Mouse (Mus musculus) kidney, embryonic 14.5 days (tissue): ENCODE measurements around the gene Mindy4. TPM values are rescaled to one million over a fixed set of nuclear protein-coding genes. Genes with fewer than 3 reads are reported as not detected.

Experiments
- ATAC-seq: fragments of 200-750 bp; cut with Nextera tagmentation; 2 replicates; pipeline ENCODE4 v1.8.0; 2017; ENCODE audit warnings: moderate number of reproducible peaks, mild to moderate bottlenecking, moderate TSS enrichment, moderate library complexity; ENCODE audit not compliant: low FRiP score, low TSS enrichment
- H3K27ac ChIP-seq: fragments of 300-500 bp; sonication (generic); 2 replicates; pipeline ENCODE4 v1.5.1; 2014; ENCODE audit warnings: low read depth, mild to moderate bottlenecking, low read length, moderate library complexity, mixed read lengths
- H3K27me3 ChIP-seq: fragments of 300-500 bp; sonication (generic); 2 replicates; pipeline ENCODE4 v1.6.1; 2014; ENCODE audit warnings: mild to moderate bottlenecking, low read length; ENCODE audit not compliant: control insufficient read depth, insufficient read depth
- H3K36me3 ChIP-seq: fragments of 300-500 bp; sonication (generic); 2 replicates; pipeline ENCODE4 v1.6.1; 2014; ENCODE audit warnings: low read length, mixed read lengths; ENCODE audit not compliant: control insufficient read depth, insufficient read depth
- H3K4me1 ChIP-seq: fragments of 300-500 bp; sonication (generic); 2 replicates; pipeline ENCODE4 v1.6.1; 2014; ENCODE audit warnings: low read length, mixed read lengths; ENCODE audit not compliant: control insufficient read depth, insufficient read depth
- H3K4me2 ChIP-seq: fragments of 300-500 bp; sonication (generic); replicated peaks from 2 replicates; pipeline ENCODE4 v1.6.1; 2014; ENCODE audit warnings: low read depth, mild to moderate bottlenecking, low read length
- H3K4me3 ChIP-seq: fragments of 300-500 bp; sonication (generic); 2 replicates; pipeline ENCODE4 v1.5.1; 2014; ENCODE audit warnings: mild to moderate bottlenecking, low read length
- H3K9ac ChIP-seq: fragments of 300-500 bp; sonication (generic); 2 replicates; pipeline ENCODE4 v1.6.1; 2014; ENCODE audit warnings: low read depth, mild to moderate bottlenecking, low read length, moderate library complexity
- H3K9me3 ChIP-seq: fragments of 300-500 bp; sonication (generic); 2 replicates; pipeline ENCODE4 v1.6.1; 2016; ENCODE audit warnings: low read length; ENCODE audit not compliant: control insufficient read depth
- microRNA-seq: library from miRNA; unstranded; fragments of <30 nt; microRNA quantifications from one replicate; pipeline ENCODE4, GENCODE M21; 2016
- polyA plus RNA-seq: library from polyadenylated mRNA; unstranded; fragments of >200 nt; fragmentation: Nextera tagmentation; extraction: Ambion mirVana; gene quantifications from 2 replicates; pipeline ENCODE4 v1.2.1, GENCODE M21; 2014

The Mindy4 gene
- polyA plus RNA-seq, 1 experiment from 2014 or later: 17.7 TPM

DNA sequence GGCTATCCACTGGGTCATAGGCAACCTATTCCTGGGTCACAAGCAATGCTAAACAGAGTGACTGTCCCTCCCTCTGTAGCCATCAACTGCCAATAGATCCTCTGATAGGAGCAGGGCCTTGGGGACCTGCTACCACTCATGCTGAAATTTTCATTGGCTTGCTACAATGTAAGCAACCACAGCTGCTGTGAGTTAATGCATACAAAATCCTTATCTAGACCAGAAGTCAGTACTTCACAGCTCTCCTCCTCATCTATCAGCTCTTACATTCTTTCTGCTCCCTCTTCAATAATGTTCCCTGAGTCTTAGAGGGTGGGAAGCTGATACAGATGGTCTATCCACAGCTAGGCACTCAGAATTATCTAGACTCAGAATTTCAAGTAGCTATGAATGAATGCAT, 163.9 kb downstream of the Mindy4 start:
- Histone ChIP-seq H3K9ac (no peak overlapping the region), H3K4me2 (no peak overlapping the region), H3K4me3 (no peak overlapping the region), H3K9me3 (no peaks in the 10 kb centered on the region), H3K36me3 (no peaks in the 10 kb centered on the region), H3K27ac (no peak overlapping the region), H3K4me1 (no peaks in the 10 kb centered on the region), H3K27me3 (no peaks in the 10 kb centered on the region)
- ATAC-seq: no peak

Small RNA genes lying within 50 kb of the gene (microRNA-seq; reads per million reads assigned to microRNA genes)
- gene Gm25458: not detected

Other genes starting within 250 kb of the Mindy4 start
- gene Nod1, start 230.8 kb upstream of the Mindy4 start, polyA plus RNA-seq: 1.8 and 3.6 TPM in 2 replicates
- 8.9 and 10.8 TPM in 2 replicates for gene Ggct, start 210.4 kb upstream of the Mindy4 start, polyA plus RNA-seq
- gene Gars, start 165.4 kb upstream of the Mindy4 start, polyA plus RNA-seq: 105 and 153 TPM in 2 replicates
- not detected in 2 replicates for gene Crhr2, start 70.4 kb upstream of the Mindy4 start, polyA plus RNA-seq
- 3.6 and 4.0 TPM in 2 replicates for gene Inmt, start 28.3 kb upstream of the Mindy4 start, polyA plus RNA-seq
- gene Aqp1, start 133.0 kb downstream of the Mindy4 start, polyA plus RNA-seq: 2.8 and 5.5 TPM in 2 replicates
- not detected in 2 replicates for gene Ghrhr, start 172.9 kb downstream of the Mindy4 start, polyA plus RNA-seq
- gene Adcyap1r1, start 248.6 kb downstream of the Mindy4 start, polyA plus RNA-seq: 2.1 and 2.3 TPM in 2 replicates